Mouse (Mus musculus) ovary, postnatal 10 days (tissue): ENCODE data around the gene Ptger2.
"Not testable (repeated sequence)": the region's sequence is repeated elsewhere in the genome, so short reads cannot be mapped to it uniquely, and the experiment has no call there.

Experiments used
- DNase-seq: peaks from one replicate; pipeline ENCODE4 v3.0.0; 2022; ENCODE audit warnings: low spot score

Ptger2 gene

DNA sequence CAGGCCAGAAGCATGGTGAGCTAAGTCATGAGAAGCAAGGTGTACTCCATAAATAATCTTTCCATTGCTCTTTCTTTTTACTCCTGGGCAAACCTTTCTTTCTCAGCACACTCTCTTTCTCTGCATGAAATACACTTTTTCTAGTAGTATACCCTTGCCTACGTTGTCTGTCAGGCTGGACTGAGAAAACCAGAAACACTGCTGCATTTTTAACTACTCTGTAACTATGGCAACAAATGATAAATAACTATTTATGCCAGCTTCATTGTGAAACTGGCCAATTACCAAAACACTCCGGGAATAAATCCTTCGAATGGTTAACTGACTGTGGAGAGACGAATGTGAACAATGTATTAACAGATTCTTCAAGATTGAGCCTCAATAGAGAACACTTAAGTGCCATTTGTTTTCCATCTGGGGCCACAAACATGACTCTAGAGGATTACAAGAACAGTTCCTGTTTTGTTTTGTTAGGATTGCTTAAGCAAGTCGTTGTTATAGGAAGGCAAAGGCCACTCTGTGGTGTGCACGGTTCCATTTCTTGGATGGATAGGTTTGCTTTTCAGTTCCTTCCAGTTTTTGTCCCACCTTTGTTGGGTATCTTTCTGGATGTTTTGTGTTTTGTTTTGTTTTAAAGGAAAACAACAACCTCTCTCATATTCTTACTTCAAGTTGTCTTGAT lies at the start of gene Ptger2:
Gene Ptger2 (plus strand): TSS at position 522 of the 682 bp plus-strand sequence.
- not testable (repeated sequence) for DNase-seq

GRCm38 (mm10) chr14:44960746-44961145 lies 27.2 kb upstream of the Ptger2 start:
- DNase-seq = no peak

- DNase-seq = peak; percentile 28
These were observed 10.7 kb upstream of the Ptger2 start for GRCm38 (mm10) chr14:44977278-44977677.

DNA sequence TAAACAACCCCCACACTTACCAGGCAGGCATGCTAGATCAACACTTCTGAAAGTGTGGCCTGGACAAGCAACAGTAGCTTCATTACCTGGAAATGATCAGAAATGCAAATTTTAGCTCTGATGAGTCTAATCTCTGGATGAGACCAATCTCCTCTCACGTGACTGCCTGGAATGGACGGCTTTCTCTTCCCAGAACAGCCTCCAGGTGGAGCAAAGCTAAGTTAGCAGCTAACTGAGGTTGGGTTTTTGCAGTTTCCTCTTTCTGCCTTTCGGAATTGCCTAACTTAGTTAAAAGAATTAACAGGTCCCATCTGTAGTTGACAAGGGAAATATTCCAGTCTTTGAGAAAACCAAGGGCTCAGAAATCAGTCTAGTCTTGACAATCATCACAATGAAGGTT lies 8.1 kb upstream of the Ptger2 start:
- DNase-seq = no peak

- no peak for DNase-seq
These were observed 6.5 kb upstream of the Ptger2 start for GRCm38 (mm10) chr14:44981490-44981889.

DNA sequence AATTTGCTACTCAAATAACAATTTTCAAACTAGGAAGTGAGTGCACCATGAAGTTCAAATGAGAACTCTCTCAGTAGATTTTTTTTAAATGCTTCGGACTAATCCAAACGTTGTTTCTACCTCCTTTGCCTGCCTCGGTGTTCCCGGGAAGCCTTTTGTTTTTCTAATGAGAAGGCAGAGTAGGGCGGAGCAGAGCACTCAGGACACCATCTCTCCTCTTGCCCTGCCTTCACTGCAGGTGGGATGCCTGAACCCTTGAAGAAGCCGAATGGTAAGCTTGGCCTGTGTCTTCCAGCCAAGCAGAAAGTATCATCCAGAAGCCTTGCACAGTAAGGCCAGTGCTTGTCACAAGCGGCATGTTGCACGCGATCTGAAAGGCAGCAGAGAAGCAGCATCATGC lies 3.9 kb upstream of the Ptger2 start:
- no peak for DNase-seq

- no peak for DNase-seq
These were observed 1.7 kb upstream of the Ptger2 start for GRCm38 (mm10) chr14:44986248-44986647.

DNA sequence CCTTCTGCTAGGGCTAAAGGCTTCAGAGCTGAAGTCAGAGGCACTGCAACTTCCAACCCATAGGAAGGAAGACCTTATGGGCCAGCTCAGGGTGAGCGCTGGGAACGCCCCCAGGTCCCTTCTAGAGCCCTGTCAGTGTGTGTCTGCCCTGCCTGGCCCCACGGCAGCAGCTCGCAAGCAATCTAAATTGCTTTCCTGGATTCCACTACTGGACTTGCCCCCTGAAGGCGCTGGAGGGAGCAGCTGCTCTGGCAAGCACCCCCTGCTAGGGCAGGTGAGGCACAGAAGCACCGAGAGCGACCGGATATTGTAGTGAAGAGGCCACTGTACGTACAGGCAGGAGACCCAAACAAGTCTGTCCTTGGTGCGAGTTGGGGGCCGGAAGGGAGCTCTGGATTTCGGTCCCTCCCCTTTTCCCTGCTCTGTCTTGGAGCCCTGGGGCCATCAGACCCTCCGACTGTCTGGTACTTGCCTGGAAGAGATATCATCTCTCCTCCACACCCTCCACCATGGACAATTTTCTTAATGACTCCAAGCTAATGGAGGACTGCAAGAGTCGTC lies 541 bp downstream of the Ptger2 start:
- DNase-seq = peak; percentile 10

- DNase-seq = no peak
These were observed 1.2 kb downstream of the Ptger2 start for GRCm38 (mm10) chr14:44989017-44989721.

DNA sequence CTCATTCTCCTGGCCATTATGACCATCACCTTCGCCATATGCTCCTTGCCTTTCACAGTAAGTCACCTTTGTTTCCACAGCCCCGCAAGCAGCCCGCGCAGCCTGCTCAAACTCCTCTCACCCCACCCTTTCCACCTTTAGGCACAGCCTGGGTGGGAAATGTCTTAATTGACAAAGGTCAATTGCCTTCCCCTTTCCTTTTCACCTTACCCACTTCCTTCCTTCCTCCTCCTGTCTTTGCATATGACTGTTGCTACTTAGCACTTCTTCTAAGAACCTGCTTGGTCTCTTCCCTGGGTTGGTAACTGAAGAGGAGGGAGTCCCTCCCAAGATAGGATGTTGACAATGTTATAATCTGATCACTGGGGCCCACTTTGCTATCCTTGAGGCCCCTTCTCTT lies 1.8 kb downstream of the Ptger2 start:
- DNase-seq = no peak

- DNase-seq = no peak
These were observed 6.3 kb downstream of the Ptger2 start for GRCm38 (mm10) chr14:44994337-44994736.

GRCm38 (mm10) chr14:45000086-45000769 lies 12.2 kb downstream of the Ptger2 start:
- no peak for DNase-seq

DNA sequence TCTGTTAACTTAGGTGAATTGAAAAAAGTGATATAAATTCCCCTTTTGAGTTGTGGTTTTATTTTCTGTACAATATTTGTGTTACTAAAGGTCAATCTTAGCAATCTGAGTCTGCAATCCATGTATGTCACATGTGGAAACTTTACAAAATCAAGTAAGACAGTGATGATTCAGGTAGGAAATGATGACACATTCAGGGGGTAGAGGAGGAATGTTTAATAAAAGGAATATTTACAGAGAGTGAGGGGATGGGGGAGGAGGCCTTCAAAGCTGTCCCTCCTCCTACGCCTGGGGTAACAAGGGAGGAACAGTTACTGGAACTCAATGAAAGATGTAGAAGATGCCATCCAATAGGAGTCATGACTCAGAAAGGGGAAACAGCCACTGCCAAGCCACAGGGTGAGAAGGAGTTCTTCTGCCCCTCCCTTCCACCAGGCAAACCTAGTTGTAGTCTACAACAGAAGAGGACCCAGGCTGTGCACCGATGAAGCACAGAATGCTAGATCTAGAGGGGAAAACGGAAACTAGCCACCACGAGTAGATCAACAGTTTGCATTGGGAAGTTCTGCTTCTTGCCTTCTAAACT lies 17.8 kb downstream of the Ptger2 start:
- DNase-seq = no peak

DNA sequence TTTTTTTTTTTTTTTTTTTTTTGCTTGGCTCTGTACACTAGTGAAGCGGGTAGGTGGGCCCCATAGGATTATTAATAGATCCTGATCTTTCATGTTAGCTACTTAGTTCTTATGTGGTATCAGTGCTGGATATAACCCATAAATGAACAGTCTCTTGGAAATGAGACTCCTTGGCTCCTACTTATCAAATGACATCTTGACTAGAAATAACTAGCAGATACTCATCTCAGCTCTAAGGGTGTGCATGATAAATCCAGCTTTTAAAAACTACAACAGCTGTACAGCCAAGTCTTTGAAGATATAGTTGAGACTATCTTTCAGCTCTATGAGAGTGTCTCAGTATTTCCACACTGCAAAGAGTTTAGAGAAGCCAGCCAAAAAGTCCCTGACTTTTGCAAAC lies 21.2 kb downstream of the Ptger2 start:
- no peak for DNase-seq

- DNase-seq = no peak
These were observed 23.3 kb downstream of the Ptger2 start for GRCm38 (mm10) chr14:45011260-45011659.

GRCm38 (mm10) chr14:45011671-45012070 lies 23.7 kb downstream of the Ptger2 start:
- no peak for DNase-seq

- DNase-seq = no peak
These were observed 33.6 kb downstream of the Ptger2 start for GRCm38 (mm10) chr14:45021551-45021950.

GRCm38 (mm10) chr14:45034293-45034692 lies 46.3 kb downstream of the Ptger2 start:
- DNase-seq = no peak

- no peak for DNase-seq
These were observed 48.6 kb downstream of the Ptger2 start for GRCm38 (mm10) chr14:45036579-45036978.

- no peak for DNase-seq
These were observed 50.1 kb downstream of the Ptger2 start for GRCm38 (mm10) chr14:45038052-45038451.

DNA sequence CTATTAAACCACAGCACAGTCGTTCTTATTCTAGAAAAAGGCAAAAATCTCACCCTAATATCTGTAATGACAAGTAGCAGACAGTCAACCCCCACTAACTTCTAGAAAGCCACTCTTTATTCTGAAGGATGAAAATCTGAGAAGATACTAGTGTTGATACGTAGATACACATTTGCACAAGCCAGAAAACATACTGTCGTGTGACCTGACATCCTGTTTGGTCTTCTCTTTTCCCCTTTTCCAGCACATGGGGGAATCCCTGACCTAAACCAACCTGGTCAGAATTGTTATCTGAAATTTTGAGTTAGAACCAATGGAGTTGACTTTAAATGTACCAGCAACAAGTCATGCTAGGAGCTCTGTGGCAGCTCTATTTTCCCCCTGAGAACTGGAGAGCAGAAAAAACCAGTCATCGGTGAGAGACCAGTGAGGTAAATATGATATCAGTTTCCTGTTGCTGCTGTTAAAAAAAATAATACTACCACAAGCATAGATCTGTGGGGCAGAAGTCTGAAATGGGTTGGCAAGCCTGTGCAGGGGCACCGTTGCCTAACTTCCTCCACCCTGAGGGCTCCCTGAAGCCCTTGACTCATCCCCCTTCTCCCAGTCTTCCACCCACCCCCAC lies 53.0 kb downstream of the Ptger2 start:
- no peak for DNase-seq

- no peak for DNase-seq
These were observed 60.1 kb downstream of the Ptger2 start for GRCm38 (mm10) chr14:45048128-45048527.
